Mouse (Mus musculus) cerebellum, adult (tissue): ENCODE data around the gene Mynn.
A peak's percentile ranks its signal among the peaks of the same experiment; 100 is the strongest.
"Not testable (repeated sequence)": the region's sequence is repeated elsewhere in the genome, so short reads cannot be mapped to it uniquely, and the experiment has no call there.

Experiments
- ATAC-seq: cut with Nextera tagmentation; 2 replicates; pipeline ENCODE4 v1.9.2; 2017; ENCODE audit warnings: mild to moderate bottlenecking, moderate library complexity, mixed read lengths; ENCODE audit not compliant: insufficient number of reproducible peaks, low FRiP score, low TSS enrichment

Gene Mynn

DNA sequence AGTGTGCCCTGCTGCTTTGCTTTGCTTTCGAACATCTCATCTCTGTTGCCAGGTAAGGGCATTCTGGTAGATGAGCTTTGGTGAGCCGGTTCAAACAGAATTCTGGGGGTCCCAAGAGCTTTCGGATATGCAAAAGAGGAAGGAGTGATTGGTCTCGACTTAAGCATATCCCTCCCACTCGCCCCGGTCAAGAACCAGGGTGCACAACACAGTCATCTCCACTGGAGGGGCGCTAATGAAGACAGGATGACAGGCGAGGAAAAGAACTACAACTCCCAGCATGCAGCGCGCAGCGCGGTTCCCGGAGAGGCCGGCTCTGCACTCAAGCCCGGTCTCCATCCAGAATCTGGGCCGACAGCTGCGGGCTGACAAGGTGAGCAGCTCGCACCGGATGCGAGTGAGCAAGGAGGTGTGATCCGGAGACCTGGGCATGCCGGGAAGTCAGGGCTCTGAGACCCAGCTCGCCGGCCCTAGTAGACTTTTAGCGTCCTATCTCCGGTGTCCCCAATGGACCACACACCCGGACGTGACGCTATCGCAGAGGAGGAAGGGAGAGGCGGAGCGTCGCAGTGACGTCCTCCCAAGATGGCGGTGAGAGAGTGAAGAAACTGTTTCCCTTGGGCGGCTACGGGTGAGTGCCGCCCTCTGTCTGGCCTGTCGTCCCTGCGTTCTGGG is at the start of gene Mynn:
Gene Mynn, plus strand, starts transcription at position 1 of the 675 bp plus-strand sequence.
- peak; percentile 89 for ATAC-seq

DNA sequence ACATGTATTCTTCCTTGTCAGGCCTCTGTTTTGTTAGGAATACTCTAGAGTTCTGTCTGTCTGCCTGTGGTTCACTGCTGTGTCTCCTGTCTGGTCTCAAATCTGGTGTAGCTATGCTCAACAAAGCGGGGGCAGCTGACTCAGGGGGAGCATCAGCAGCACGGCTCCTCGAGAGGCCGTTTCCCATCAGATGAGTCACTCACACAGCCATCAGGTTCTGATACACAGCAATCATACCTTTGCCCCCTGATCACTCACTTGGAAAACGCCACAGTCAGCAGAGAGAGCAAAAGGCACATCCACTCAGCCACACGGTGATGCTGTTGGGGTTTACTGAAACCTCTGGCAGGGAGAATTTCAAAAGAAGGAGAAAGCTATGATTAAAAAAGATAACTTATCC is 48.1 kb upstream of the Mynn start:
- no peak for ATAC-seq

DNA sequence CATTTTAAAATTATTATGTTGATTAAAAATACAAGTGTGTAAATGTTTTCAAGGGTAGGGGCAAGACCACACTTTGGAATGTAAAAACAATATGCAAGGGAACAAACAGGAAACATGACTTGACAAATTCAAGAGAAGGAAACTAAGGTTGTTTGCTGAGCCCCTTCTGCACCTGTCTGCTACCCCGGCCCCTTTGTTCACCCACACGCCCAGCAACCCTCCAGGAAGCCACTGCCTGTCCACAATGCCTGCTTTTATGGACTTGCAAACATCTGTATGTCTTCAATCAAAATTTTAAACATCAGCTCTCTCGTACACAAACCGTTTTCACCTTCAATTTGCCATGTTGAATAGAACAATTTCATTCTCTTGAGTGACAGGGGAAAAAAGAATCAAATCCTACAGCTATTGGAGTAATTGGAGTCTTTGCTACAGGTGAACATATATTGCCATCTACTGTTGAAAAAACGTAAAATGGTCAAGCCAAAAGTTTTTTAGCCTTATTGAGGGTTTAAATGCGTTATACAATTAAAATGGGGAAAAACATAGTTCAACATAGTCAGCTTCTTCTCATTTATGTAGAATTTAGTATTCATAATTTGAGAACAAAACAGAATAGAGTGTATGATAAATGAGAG is 41.1 kb upstream of the Mynn start:
- ATAC-seq = no peak

DNA sequence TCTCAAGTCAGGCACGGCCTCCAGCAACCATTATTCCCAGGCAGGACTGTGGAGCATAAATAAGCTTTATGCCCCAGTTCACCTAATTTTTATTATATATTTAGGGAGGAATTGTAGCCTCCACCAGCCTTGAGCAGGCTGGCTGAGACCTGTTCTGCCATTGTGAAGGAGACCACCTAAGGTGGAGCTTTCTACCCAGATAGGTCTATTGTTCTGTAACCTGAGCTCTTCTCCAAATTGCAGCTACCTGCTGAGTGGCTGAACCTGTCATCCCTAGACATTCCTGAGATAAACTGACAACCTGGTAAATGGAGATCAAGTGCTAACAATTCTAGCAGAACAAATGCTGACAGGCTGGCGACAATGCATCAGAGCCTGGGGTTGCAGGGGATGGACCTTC is 35.5 kb upstream of the Mynn start:
- not testable (repeated sequence) for ATAC-seq

DNA sequence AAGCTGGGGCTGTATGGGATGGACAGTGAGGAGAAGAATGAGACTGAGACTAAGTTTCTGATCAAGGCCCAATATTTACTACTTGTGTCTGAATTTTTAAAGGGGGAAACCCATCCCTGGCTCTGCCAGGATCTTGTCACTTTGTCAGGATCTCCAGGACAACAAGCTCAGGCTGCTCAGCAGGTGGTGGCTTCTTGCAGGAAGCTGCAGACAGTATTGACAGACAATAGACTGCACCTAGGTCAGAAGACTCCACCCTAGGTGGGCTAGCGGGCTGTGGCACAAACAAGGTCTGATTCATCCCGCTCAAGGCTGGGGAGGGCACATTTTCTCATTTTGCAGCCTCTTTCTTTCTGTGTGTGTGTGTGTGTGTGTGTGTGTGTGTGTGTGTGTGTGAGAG is 28.3 kb upstream of the Mynn start:
- ATAC-seq = no peak

DNA sequence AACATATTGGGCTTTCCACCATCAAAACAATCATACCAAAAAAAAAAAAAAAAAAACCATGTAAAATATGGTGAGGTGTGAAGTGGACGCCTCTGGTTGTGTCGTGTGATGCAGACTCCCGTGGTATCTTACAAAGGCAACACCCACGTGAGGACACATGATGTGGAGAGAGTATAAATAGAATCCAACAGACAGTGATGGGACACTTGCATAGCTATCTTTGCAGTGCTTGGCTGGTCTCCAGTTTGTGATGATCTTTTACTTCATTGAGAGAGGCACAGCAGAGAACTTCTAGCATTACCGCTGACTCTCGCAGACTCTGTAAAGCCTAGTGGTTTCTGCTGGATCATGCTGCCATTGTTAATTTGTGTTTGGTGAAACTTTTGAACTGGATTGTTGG is 13.0 kb upstream of the Mynn start:
- no peak for ATAC-seq

DNA sequence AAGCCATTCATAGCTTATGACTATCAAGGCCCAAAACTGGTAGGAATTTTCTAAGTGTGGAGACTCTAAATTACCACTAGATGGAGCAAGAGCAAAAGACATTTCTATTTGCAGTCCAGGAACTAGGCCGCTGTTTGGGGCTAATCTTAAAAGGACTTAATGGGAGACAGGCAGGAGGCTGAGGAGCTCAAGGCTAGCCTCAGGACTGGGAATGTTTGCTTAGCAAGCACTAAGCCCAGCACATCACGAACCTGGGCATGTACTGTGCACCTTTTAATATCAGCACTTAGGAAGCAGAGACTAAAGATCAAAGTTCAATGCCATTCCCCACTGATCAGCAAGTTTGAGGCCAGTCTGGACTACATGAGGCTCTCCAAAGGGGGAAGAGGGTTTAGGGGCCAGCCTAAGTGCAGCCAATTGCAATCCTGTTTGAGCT is 9.4 kb upstream of the Mynn start:
- peak; percentile 69 for ATAC-seq

DNA sequence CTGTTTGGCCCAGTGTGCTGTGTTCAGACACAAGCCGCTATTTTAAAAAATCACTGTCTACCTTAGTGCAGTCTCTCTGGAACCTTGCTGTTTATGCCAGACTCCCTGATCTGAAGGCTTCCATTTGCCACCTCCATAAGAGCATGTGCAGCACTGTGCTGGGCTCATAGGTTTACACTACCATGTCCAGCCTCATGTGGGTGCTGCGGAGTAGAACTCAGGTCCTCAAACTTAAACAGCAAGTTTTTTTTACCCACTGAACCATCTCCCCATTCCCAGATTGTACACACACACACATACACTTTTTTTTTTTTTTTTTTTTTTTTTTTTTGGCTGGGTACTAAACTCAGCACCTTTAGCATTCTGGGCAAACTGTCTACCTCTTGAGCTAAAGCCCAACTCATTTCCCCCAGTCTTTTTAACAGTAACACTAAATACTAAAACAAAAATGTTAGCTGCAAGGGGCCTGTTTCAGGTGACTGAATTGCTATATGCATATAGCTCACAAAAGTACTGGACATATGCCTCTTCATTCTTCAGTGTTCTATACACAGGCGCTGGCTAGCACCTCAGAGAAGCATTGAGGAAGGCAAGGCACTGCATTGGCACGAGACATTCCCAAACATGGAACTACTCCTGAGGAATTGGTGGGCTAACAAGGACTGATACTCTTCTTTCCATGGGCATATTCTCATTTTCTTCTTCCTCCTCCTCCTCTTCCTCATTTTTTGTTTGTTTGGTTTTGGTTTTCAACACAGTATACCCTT is 8.0 kb upstream of the Mynn start:
- ATAC-seq = no peak

DNA sequence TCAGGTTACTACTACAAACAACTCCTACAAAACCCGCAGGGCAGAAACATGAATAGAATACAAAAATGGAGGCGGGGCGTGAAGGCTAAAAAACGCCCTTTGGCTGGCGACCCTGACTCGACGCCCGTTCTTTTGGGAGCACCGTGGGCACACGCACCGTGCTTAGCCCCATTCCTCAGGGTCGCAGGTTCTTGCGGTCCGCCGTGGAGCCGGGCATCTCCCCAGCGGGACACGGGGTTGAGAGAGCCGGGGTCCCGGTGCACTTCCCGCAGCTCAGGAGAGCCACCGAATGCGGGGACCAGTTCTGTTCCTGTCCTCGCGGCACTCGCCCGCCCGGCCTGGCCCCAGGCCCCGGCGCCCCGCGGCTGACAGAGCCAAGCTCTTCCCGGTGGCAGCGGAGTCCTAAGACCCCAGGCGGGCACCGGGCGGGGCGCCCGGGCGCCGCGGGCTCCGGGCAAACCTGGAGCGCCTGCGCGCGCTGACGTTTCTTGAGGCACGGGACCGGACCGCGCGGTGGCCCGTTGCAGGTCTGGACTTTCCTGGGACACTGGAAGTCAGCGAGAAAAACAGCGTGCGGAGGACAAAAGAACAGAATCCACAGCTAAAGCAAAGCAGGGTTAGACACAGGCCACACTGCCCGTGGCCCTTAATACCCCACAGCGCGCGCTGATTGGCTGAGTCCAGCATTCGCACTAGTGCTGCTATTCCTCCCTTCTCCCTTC is 6.6 kb upstream of the Mynn start:
- ATAC-seq = peak; percentile 42

DNA sequence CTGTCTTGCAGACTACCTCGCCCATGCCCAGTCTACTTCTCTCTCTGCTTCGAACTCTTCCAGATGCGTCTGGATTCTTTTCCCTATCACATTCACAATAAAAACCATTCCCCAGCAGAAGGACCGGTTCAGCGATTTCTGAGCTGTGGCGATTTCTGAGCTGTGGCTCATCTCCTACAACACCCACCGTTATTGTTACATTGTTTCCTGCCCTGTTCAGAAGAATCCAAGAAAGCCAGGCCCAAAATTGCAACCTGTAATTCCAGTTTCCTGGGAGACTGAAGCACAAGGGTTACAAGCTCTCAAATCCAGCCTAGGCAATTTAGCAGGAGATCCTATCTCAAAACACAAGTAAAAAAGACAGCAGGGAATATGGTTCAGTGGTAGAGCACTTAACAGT is 4.6 kb upstream of the Mynn start:
- no peak for ATAC-seq

DNA sequence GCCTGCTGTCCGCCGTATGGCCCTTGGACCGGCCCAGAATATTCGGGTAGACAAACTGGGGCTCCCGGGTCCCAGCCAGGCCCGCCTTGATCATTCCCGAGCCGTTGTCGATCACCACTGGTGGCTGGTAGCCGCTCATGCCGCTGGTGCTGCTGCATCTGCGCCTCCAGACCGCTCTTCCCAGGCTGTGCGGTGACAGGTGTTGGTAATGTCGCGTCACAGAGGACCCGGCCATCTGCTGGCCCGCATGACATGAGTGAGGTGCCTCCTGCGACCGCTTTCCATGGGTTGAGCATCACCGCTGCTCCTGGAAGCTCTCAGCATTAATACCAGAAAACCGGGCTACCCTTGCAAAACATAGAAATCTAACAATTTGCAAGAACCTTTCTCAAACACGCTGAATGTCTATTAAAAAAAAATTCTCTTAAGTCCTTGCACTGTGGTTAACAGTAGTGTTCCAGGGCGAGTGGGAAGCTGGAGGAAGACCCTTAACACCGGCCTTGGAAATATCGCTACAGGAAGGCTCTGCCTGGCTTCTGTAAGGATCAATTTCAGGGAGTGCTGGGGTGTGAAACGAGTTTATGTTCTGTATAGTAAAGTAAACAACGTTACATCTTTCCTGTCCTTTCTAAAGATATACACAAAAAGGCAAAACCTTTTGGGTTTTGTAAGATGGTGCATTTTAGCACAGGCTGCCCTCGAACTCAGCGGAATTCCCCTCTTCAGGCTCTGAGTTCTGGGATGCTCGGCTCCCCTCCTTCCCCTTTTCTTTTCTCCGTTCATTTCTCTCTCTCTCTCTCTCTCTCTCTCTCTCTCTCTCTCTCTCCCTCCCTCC is 1.9 kb upstream of the Mynn start, which contains the start of gene Actrt3:
Gene Actrt3, minus strand, starts transcription at position 229 of the 835 bp plus-strand sequence.
- peak; percentile 26; the same call in 1 of the 2 replicates for ATAC-seq

DNA sequence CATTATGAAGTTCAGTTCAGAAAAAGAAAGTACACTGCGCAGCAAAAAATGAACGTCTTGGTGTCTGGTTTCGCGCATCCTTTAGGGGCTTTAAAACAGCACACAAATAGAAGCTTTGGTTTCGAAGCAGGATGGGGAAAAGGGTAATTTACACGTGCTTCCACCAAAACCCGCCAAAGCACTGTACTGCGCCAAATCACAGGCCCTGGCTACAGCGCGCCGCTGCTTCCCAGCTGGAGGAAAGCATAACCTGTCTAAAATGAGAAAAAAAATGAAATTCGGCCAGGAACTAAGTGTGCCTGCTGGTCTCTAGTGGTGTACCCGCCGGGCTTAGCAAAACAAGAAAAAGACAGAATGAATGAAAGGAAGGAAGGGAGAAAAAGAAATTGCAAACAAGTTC is 1.1 kb upstream of the Mynn start:
- ATAC-seq = no peak

DNA sequence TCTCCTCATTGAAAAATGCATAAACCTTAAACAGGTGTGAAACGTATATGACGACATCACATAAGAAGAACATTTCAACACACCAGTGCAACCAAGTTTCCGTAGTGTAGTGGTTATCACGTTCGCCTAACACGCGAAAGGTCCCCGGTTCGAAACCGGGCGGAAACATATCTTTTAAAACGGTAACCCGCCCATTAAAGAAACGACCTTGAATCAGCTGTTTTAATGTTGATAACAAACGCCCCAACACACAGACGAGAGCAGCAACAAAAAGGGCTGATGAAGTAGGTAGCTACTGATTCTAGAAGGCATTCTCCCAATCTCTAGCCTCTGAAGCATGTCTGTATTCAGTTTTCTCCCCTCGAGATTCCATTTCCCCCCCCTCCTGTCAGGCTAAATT is 690 bp upstream of the Mynn start:
- ATAC-seq = no peak

DNA sequence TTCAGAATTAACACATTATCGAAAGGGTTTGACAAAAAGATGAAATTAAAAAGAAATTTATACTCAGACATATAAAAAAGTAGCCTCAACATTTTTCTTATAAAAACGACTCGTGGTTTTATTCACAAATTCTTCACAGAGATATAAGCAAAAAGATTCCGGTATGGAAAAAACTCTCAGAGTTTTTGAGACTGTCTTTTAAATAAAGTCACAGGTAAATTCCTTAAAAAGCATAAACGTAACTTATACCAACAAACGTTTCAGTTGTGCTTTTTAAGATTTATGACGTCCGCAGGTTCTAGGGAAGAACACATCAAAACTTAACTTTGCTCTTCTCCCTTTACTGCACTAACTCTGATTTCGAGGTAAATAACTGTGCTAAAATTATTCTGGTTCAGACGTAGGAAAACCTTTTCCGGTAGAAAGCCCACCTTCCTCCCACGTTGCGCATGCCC is 228 bp upstream of the Mynn start:
- no peak for ATAC-seq

DNA sequence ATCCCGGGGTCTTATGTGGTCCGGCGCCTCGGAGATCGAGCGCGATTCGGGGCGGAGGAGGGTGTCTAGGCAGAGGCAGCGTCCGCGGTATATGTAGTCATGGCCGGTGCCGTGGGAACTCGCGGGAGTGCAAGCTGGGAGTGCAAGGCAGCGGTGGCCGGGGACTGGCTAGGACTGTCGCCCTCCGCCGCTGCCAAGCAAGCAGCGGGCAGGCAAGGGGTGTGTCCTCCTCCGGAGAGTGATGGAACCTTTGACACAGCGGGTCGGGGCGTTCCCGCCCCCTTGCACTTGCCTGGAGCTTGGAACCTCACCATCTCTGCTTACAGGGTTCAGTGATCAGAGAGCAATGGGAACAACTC is 854 bp downstream of the Mynn start:
- no peak; the same call in 1 of the 2 replicates for ATAC-seq

DNA sequence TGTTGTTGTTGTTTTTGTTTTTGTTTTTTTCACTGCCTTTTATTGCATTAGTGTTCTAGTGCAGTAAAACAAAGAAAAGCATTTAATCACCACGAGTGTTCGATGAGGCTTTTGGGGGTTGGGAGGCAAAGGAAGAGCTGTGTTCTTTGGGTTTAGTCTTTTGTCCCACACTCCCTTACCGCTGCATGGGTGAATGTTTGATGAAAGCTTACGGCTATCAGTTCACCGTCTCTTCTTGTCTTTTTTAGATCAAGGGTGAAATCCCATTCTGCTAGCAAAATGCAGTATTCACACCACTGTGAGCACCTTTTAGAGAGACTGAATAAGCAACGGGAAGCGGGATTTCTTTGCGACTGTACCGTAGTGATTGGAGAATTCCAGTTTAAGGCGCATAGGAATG is 1.4 kb downstream of the Mynn start:
- no peak for ATAC-seq

DNA sequence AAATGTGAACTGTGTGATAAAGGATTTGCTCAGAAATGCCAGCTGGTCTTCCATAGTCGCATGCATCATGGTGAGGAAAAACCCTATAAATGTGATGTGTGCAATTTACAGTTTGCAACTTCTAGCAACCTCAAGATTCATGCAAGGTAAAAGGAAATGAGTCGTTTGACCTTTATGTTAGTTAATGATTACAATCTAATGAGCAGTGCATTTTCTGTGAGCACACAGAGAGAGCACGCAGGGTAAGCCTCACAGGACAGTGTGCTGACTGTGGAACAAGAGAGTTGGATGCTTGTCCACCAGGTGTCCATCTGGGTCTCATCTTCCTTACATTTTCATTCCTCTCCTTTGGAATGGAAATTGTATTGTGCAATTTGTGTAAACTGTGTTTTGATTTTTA is 7.1 kb downstream of the Mynn start:
- no peak for ATAC-seq

DNA sequence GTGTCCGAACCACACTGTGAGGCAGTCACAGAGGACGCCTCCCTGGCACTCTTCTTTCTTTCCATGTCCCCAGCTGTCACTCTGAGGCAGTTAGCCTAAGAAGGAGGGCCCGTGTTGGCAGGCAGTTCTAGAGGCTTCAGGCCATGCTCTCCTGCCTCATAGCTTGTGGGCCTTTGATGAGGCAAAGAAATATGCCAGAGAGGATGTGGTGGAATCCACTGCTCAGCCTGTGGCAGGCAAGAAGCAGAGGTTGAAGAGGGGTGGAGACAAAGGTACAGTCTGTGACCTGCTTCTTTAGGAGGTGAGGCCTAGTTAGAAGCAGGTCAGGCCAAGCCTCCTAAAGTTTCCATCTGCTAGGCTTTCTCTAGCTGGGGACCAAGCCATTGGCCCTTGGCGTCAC is 9.1 kb downstream of the Mynn start:
- ATAC-seq = no peak

DNA sequence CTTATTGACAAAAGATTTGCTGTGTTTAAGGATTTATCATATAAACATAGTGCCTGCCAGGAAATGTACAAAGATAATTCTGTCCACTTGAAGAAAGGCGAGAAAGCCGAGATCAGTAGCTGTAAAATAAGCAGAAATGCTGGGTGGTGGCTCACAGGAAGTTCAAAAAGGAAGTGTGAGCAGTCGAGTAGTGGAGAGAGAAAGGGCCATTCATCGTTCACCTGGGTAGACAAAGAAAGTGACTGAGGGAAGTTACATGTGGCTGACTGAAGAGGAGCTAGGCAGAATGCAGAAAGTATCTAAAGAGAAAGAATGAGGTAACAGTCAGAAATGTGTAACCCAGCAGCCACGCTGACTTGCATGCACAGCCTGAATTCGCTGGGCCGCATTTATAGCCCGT is 18.3 kb downstream of the Mynn start:
- no peak for ATAC-seq

DNA sequence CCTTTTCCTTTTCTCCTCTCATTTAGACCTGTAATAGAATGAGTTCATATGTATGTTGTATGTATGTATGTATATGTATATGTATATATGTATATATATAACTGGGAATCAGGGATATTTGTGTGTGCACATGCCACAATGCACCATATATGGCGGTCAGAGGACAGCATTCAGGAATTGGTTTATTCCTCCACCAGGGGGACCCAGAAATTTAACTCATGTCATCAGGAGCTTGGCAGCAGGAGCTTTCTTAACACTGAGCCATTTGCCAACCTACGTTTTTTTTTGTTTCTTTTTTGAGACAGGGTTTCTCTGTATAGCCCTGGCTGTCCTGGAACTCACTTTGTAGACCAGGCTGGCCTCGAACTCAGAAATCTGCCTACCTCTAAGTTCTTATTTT is 31.8 kb downstream of the Mynn start:
- no peak for ATAC-seq
